Mouse (Mus musculus) neutrophil, adult 5-6 weeks (primary cell): ENCODE data around the gene Ntm. TPM values are rescaled to one million over a fixed set of nuclear protein-coding genes. Genes with fewer than 3 reads are reported as not detected.

ENCODE experiments used
- ATAC-seq: fragments of 151-379, 151-347 bp; 2 replicates; pipeline ENCODE4 v1.8.0; 2017; ENCODE audit warnings: mild to moderate bottlenecking, moderate TSS enrichment; ENCODE audit not compliant: insufficient number of reproducible peaks, poor library complexity, low FRiP score, severe bottlenecking; ENCODE audit errors: extremely low read depth
- total RNA-seq: library from RNA; stranded (forward); fragments of 200-1000 nt; gene quantifications from 2 replicates; pipeline ENCODE4 v1.2.3, GENCODE M21; 2017

The Ntm gene
- total RNA-seq, 1 experiment from 2014 or later, result not detected

GRCm38 (mm10) chr9:29318676-29319162 is 644.2 kb downstream of the Ntm start:
- ATAC-seq, result no peak

GRCm38 (mm10) chr9:29317623-29318022 is 645.3 kb downstream of the Ntm start:
- ATAC-seq, result no peak

GRCm38 (mm10) chr9:29315842-29316241 is 647.1 kb downstream of the Ntm start:
- no peak for ATAC-seq

- no peak for ATAC-seq
Measured at GRCm38 (mm10) chr9:29306961-29307360, 656.0 kb downstream of the Ntm start.

- no peak for ATAC-seq
Measured at GRCm38 (mm10) chr9:29298340-29298739, 664.6 kb downstream of the Ntm start.

GRCm38 (mm10) chr9:29296752-29297151 is 666.2 kb downstream of the Ntm start:
- no peak for ATAC-seq

- no peak for ATAC-seq
Measured at GRCm38 (mm10) chr9:29288003-29288704, 674.8 kb downstream of the Ntm start.

GRCm38 (mm10) chr9:29285144-29285543 is 677.8 kb downstream of the Ntm start:
- ATAC-seq, result no peak

- no peak for ATAC-seq
Measured at GRCm38 (mm10) chr9:29272861-29273260, 690.1 kb downstream of the Ntm start.

GRCm38 (mm10) chr9:29269988-29270387 is 693.0 kb downstream of the Ntm start:
- ATAC-seq, result no peak

GRCm38 (mm10) chr9:29269277-29269646 is 693.7 kb downstream of the Ntm start:
- ATAC-seq, result no peak

GRCm38 (mm10) chr9:29268583-29269276 is 694.2 kb downstream of the Ntm start:
- no peak for ATAC-seq

GRCm38 (mm10) chr9:29267663-29268062 is 695.3 kb downstream of the Ntm start:
- ATAC-seq, result no peak

GRCm38 (mm10) chr9:29265177-29265576 is 697.8 kb downstream of the Ntm start:
- ATAC-seq, result no peak

GRCm38 (mm10) chr9:29262836-29263235 is 700.1 kb downstream of the Ntm start:
- ATAC-seq, result no peak

GRCm38 (mm10) chr9:29252866-29253265 is 710.1 kb downstream of the Ntm start:
- no peak for ATAC-seq

GRCm38 (mm10) chr9:29250813-29251212 is 712.1 kb downstream of the Ntm start:
- ATAC-seq, result no peak

- ATAC-seq, result no peak
Measured at GRCm38 (mm10) chr9:29247812-29248211, 715.1 kb downstream of the Ntm start.

GRCm38 (mm10) chr9:29244006-29244405 is 718.9 kb downstream of the Ntm start:
- ATAC-seq, result no peak
